Mouse (Mus musculus) liver, adult 2 months (tissue): ENCODE data around the gene Hal. TPM values are rescaled to one million over a fixed set of nuclear protein-coding genes. Genes with fewer than 3 reads are reported as not detected.

Experiments
- DNase-seq: peaks from one replicate; pipeline ENCODE4 v3.0.0-alpha.2; 2011; ENCODE audit warnings: low read depth, low spot score; ENCODE audit errors: extremely low read depth
- H3K27ac ChIP-seq: fragments of 200-500 bp; replicated peaks from 2 replicates; pipeline ENCODE4 v1.5.1; 2012; ENCODE audit warnings: low read depth, mild to moderate bottlenecking, control low read depth, inconsistent platforms, low read length; ENCODE audit not compliant: insufficient read depth
- H3K27me3 ChIP-seq: fragments of 200-500 bp; 2 replicates; pipeline ENCODE4 v1.6.1; 2012; ENCODE audit warnings: mild to moderate bottlenecking, moderate library complexity, low read length, inconsistent platforms; ENCODE audit not compliant: control insufficient read depth, insufficient read depth
- H3K36me3 ChIP-seq: fragments of 200-500 bp; 2 replicates; pipeline ENCODE4 v1.6.1; 2012; ENCODE audit warnings: low read length, inconsistent platforms; ENCODE audit not compliant: control insufficient read depth, insufficient read depth
- H3K4me1 ChIP-seq: fragments of 200-500 bp; 2 replicates; pipeline ENCODE4 v1.6.1; 2011; ENCODE audit warnings: low read length; ENCODE audit not compliant: control insufficient read depth, insufficient read depth
- H3K4me3 ChIP-seq: fragments of 200-500 bp; 2 replicates; pipeline ENCODE4 v1.5.1; 2011; ENCODE audit warnings: low read depth, mild to moderate bottlenecking, control low read depth, low read length, moderate library complexity; ENCODE audit not compliant: insufficient read depth
- H3K79me2 ChIP-seq: fragments of 200-500 bp; 2 replicates; pipeline ENCODE4 v1.6.1; 2012; ENCODE audit warnings: inconsistent platforms, mild to moderate bottlenecking, low read length, moderate library complexity; ENCODE audit not compliant: control insufficient read depth, insufficient read depth
- H3K9ac ChIP-seq: fragments of 200-500 bp; 2 replicates; pipeline ENCODE4 v1.6.1; 2012; ENCODE audit warnings: low read depth, mild to moderate bottlenecking, control low read depth, inconsistent platforms, low read length
- CTCF ChIP-seq: fragments of 200-500 bp; IDR thresholded peaks from 2 replicates; pipeline ENCODE4 v1.5.1; 2011; ENCODE audit warnings: low read depth, low read length, control low read depth
- POLR2A ChIP-seq: fragments of 200-500 bp; IDR thresholded peaks from 2 replicates; pipeline ENCODE4 v1.6.1; 2011; ENCODE audit warnings: low read length, control low read depth; ENCODE audit not compliant: insufficient read depth; ENCODE audit errors: extremely low read depth
- WGBS: fragments of 180-500 bp; shearing (Covaris S2); methylation state at CpG from one replicate; pipeline ENCODE4 v1.1.7; 2018; 5-methylcytosine and 5-hydroxymethylcytosine counted together
- polyA plus RNA-seq: library from polyadenylated mRNA; depleted of rRNA; stranded (reverse); fragments of >200 nt; gene quantifications from 2 replicates; pipeline ENCODE4 v1.2.3, GENCODE M21; 2012
- total RNA-seq: library from RNA; depleted of rRNA; stranded (reverse); fragments of >200 nt; gene quantifications from 2 replicates; pipeline ENCODE4 v1.2.3, GENCODE M21; 2014

Hal gene
- total and polyA plus RNA-seq, 2 experiments, result 293 to 348 TPM

GRCm38 (mm10) chr10:93484511-93484910 is 4.1 kb upstream of the Hal start:
- no peak for TF ChIP-seq CTCF
- TF ChIP-seq POLR2A, result no peak
- Histone ChIP-seq H3K27ac (no peak overlapping the region), H3K36me3 (peaks cover 29% of the 10 kb centered on the region), H3K4me1 (peaks cover 10% of the 10 kb centered on the region), H3K27me3 (no peaks in the 10 kb centered on the region), H3K9ac (no peak overlapping the region), H3K4me3 (no peak overlapping the region), H3K79me2 (no peaks in the 10 kb centered on the region)
- DNase-seq, result no peak
- 82% methylated on average over 8 of the region's 8 CpGs for WGBS

GRCm38 (mm10) chr10:93485055-93485691 is 3.4 kb upstream of the Hal start:
- Histone ChIP-seq H3K4me3 (no peak overlapping the region), H3K9ac (no peak overlapping the region), H3K36me3 (peaks cover 23% of the 10 kb centered on the region; the same call in 1 of the 2 replicates), H3K79me2 (no peaks in the 10 kb centered on the region), H3K27ac (no peak overlapping the region), H3K4me1 (peaks cover 10% of the 10 kb centered on the region), H3K27me3 (no peaks in the 10 kb centered on the region)
- WGBS, result 80% methylated on average over 8 of the region's 8 CpGs
- DNase-seq, result peak; percentile 45
- TF ChIP-seq CTCF (peak; percentile 95), POLR2A (no peak)

GRCm38 (mm10) chr10:93486622-93487021 is 1.9 kb upstream of the Hal start:
- TF ChIP-seq CTCF (peak; percentile 63), POLR2A (no peak)
- Histone ChIP-seq H3K9ac (no peak overlapping the region), H3K4me1 (peaks cover 12% of the 10 kb centered on the region), H3K79me2 (no peaks in the 10 kb centered on the region), H3K27ac (no peak overlapping the region), H3K4me3 (no peak overlapping the region), H3K27me3 (no peaks in the 10 kb centered on the region), H3K36me3 (peaks cover 12% of the 10 kb centered on the region; the same call in 1 of the 2 replicates)
- peak; percentile 80 for DNase-seq
- 12% methylated on average over 4 of the region's 4 CpGs for WGBS

GRCm38 (mm10) chr10:93488828-93489226 is 259 bp downstream of the Hal start:
- peak; percentile 94 for DNase-seq
- no peak for TF ChIP-seq CTCF
- TF ChIP-seq POLR2A, result peak; percentile 80; the same call in 1 of the 2 replicates
- Histone ChIP-seq H3K27ac (peak overlapping the region; percentile 45), H3K36me3 (peaks cover 9% of the 10 kb centered on the region; the same call in 1 of the 2 replicates), H3K4me1 (peaks cover 12% of the 10 kb centered on the region), H3K9ac (peak overlapping the region; percentile 73), H3K79me2 (no peaks in the 10 kb centered on the region), H3K27me3 (no peaks in the 10 kb centered on the region), H3K4me3 (peak overlapping the region; percentile 52)
- 20% methylated on average over 6 of the region's 6 CpGs for WGBS

GRCm38 (mm10) chr10:93490451-93490850 is 1.9 kb downstream of the Hal start:
- H3K79me2 ChIP-seq, result no peaks in the 10 kb centered on the region
- H3K27ac ChIP-seq, result peak overlapping the region; percentile 0; the same call in 1 of the 2 replicates
- H3K36me3 ChIP-seq, result peaks cover 16% of the 10 kb centered on the region
- H3K27me3 ChIP-seq, result no peaks in the 10 kb centered on the region
- H3K4me3 ChIP-seq, result peak overlapping the region; percentile 37
- DNase-seq, result peak; percentile 59
- H3K4me1 ChIP-seq, result peaks cover 12% of the 10 kb centered on the region
- H3K9ac ChIP-seq, result peak overlapping the region; percentile 42; the same call in 1 of the 2 replicates
- WGBS, result 43% methylated on average over 4 of the region's 4 CpGs
- TF ChIP-seq POLR2A, result no peak
- no peak for TF ChIP-seq CTCF

GRCm38 (mm10) chr10:93500864-93501263 is 12.3 kb downstream of the Hal start:
- TF ChIP-seq POLR2A (no peak), CTCF (no peak)
- DNase-seq, result no peak
- Histone ChIP-seq H3K4me1 (no peaks in the 10 kb centered on the region), H3K27me3 (no peaks in the 10 kb centered on the region), H3K4me3 (no peak overlapping the region), H3K79me2 (no peaks in the 10 kb centered on the region), H3K9ac (no peak overlapping the region), H3K36me3 (peaks cover 36% of the 10 kb centered on the region), H3K27ac (no peak overlapping the region)
- WGBS, result 79% methylated on average over 10 of the region's 10 CpGs
